Mouse (Mus musculus) induced T-regulatory cell, adult 2 months (primary cell): ENCODE results near the gene Gm10944.

ENCODE experiments used
- DNase-seq: peaks from one replicate; pipeline ENCODE4 v3.0.0-alpha.2; 2012; ENCODE audit warnings: low read depth

Gm10944 gene

DNA sequence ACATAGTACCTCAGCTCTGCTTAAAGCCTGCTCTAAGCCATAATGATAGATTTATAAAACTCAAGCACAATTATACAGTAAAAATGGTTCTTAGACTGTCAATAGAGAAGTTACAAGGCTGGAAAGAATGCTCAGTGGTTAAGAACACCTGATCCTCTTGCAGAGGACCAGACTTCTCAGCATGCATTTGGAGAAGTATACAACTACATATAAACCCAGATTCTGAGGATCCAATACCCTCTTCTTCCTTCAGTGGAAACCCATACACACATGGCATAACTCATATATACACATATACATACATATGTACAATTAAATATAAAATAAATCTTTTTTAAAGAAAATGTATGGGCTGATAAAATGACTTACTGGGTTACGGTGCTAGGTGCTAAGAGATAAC is at the start of gene Gm10944:
Gene Gm10944, plus strand, starts transcription at position 301 of the 400 bp plus-strand sequence.
- DNase-seq, result no peak

DNA sequence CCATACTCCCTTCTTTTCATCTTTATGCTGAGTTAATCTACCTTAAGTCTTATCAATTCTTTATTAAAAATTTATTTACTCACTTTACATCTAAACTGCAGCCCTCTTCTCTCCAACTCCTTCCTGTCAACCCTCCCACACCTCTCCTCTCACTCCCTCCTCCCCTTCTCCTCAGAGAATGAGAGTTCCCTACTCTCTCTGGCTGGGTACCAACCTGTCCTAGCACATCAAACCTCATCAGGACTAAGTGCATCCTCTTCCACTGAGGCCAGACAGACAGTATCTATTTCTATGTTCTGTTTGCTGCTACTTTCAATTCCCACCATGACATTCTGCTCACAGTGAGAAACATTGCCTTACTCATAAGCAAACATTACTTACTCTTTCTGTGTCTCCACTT is 25.2 kb upstream of the Gm10944 start:
- DNase-seq, result no peak

DNA sequence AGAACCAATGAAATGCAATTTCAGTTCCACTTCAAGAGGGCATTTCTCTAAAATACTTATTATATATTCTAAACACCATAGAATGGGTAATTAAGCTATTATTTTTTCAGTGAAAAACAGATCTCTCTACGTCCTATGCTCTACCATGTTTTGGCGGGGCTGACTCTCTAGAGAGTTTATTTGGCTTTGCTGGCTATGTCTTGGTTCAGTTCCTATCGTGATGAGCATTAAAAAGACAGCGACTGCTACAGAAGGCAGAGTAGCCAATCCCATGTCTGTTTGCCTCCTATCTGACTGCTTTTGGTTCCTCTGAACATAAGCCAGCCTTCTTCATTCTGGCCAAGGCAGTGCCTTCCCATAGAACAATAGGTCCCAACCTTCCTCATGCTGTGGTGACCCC is 24.5 kb upstream of the Gm10944 start:
- no peak for DNase-seq

DNA sequence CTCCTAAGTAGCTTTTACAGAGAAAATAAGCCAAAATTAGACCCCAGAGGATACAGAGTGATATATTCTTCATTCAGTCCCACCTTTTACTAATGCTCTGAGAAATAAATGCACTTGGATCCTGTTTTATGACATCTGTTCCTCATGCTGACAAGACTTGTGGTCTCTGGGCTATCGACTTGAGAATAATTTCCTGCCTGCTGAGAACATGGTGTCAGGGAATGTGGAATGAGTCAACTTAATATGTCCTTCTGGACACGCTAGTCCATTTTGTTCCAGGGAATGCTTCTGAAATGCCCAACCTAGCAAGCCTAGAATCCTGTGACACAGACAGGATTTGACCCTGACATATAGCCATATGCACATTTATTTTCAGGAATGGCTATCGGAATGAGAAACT is 22.0 kb upstream of the Gm10944 start:
- no peak for DNase-seq

DNA sequence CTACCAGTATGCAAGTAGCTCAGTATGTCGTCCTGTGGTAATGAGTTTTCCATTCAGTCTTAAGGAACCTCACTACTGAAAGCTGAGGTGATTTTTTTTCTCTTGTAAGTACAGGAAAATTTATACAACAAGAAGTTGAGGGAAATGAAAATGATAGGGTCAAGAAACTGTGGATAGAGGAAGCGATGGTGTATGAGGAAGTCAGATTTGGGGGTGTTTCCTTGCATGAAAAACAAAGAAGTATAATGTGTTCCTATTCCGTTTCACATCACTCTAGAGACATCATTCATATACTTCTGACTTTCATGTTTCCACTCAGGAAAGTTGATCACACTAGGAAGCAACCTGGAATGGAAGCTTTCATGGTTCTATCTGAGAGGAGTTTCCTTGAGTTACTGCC is 21.2 kb upstream of the Gm10944 start:
- DNase-seq, result no peak

DNA sequence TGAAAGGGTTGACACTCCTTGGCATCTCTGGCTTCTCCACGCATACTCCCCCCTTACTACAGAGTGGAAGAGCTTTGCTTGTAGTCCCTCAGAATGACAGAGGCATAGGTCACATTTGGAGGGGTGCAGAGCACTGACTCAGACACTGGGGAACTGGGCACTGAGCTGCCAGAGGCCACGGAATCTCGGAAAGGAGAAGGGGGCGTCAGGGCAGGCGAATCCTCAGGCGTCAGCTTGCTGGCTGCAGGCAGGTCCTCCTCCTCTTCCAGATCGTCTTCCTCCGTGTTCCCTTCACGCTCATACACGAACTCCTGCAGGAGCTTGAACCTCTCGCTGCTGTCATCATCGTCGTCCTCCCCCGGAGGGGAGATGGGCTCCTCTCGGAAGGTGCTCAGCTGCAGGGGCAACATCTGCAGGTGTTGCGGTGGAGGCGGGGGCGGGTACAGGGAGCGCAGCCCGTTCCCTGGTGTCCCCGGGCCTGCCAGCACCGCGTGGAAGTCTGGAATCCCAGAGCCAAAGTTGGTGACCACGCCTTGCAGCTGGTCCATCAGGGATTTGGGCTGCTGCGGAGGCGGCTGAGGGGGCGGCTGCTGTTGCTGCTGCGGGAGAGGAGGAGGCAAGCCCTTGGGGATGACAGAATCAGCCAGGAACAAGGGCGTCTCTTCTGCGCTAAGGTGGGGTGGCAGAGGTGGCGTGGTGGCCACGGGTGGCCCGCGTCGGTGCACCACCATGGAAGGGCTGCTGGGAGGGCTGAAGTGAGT is 7.9 kb downstream of the Gm10944 start:
- DNase-seq, result no peak

DNA sequence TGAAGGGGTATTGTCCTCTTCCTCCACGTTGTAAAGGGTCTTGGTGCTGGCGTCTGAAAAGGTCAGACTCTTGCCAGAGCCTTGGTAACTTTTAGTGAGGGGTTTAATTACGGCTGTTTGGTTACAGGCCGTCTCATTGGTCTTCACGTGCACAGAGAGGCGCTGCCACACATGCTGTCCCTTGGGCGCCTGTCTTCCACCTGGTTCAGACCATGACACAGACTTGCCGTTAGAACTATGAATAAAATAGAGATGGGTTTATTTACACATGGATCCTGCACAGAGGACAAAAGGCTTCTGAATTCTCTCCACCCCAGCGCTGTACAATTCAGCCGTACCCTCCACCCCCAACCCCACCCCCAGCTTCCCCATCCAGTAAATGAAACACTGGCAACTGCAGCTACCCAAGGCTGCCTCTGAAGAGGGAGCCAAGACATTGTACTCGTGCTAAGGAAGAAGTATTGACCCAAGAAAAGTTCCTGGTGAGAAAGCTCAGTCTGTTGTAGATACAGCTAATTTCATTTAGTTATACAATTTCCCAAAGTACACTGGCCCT is 8.6 kb downstream of the Gm10944 start:
- DNase-seq, result no peak

DNA sequence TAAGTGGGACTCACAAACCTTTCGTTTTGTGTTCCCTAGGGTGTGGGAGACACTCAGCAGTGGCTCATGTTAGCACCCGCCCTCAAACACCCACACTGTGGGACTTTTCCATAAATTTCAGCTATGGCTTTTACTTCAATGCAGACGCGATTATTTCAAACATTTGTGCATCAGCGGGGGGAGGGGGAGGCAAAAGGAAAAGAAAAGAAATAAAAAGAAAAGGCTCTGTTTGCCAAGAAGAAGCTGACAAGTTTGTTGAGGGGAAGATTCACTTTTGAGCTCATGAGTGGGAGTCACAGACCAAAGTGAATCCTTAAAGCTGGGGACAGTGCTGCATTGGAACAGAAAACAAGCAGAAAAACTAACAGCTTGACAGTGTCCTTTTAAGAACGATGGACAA is 16.3 kb downstream of the Gm10944 start:
- no peak for DNase-seq

DNA sequence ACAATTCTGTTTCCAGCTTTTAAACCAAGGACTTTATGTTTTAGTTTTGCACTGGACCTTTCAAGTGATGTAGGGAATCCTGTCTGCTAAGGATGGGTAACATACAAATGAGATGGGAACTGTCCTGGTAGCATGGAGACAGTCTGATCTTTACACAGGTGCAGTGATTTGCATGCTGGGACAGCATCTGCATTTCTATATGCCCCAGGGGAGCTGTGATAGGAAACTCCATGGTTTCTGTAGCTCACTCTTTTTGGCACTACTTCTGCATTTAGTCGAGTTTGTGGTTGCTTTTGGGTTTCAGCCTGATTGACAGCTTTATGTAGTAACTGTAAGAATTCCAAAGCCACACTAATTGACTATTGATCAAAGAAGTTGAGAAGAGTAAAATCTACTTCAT is 19.8 kb downstream of the Gm10944 start:
- DNase-seq, result no peak

DNA sequence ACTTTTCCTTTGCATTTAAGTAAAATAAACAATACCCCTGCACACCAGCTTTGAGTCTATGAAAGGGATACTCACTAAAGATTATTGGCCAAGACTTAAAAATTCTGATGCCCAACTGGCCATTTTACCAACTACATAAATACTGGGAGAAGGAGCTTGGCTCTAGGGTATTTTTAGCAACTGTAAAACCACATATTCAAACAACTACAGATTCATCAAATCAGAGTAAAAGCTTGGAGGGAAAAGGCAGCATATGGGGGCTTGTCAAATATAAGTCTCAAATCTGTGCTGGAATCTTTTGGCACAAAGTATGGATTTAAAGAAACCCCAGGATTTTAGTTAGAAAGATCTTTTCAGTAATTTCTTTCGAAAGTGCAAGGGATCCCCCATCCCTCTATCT is 20.2 kb downstream of the Gm10944 start:
- no peak for DNase-seq

DNA sequence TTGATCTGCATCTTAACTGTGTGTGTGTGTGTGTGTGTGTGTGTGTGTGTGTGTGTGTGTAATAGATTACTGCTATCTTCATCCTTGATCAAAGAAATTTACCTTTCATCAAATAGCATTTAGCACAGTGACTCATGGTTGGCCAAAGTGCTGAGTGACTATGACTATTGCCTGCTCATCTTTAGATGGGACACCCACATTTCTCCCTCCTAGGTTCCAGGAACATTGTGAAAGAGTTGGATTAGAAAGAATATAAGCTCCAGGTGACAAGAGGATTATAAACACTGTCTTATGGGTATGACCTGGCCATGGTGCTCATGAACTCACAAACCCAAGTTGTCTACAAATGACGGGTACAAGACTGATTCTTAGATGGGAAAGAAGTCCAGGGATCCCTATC is 26.9 kb downstream of the Gm10944 start:
- DNase-seq, result no peak

DNA sequence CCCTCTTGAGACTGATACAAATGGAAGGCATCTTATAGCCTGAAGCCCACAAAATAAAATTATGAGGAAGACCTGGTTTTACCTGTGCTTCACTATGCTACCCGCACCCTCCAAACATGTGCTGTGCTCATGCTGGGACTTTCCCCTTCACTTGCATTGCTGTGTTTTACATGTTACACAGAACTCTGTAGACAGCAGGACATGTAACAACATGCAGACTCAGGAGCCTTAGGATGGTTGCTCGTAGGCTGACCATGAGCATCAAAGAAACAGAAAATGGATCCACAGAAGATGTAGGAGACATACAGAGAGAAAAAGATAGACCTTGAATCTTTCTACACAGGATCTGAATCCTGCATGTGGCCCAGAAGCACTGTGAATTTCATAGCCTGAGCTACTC is 29.2 kb downstream of the Gm10944 start:
- no peak for DNase-seq

DNA sequence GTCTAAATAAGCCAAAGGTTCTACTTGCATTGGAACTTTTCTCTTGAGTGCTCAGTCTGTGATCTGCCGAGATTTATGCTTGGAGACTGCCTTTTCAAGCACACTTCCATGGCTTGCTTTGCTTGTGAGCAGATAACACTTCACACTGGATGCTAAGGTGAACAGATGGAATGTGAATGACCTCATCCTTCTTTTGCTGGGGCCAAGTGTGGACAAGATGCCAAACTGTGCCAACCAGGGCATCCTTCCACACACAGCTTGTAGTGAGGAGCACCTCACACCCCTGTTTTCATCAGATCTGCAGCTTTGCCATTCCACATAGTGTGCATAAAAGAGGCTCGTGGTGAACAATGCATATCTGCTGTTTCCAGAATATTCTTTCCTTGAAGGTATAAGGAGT is 29.7 kb downstream of the Gm10944 start:
- DNase-seq, result no peak

DNA sequence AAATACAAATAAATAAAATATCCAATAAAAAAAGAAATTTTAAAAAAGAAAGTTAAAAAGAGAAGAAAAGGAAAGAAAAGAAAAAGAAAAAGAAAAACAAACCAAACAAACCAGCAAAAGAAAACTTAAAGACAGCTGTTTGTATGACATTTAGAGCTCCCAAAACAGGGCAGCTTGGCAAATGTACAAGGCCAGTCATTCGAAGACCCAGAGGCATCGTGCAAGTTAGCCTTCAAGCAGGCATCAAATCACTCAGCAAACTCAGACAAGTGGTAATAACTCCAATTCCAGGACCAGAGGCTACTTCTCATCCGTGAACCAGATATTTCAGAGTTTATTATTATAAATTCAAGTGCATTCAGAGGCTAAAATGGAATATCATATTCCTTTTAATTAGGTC is 45.4 kb downstream of the Gm10944 start:
- no peak for DNase-seq
